Mouse (Mus musculus) thymus, adult 2 months (tissue): ENCODE data around the gene Cdyl.

Experiments
- CTCF ChIP-seq: fragments of 200-500 bp; IDR thresholded peaks from 2 replicates; pipeline ENCODE4 v1.5.1; 2012; ENCODE audit warnings: mild to moderate bottlenecking, control low read depth, low read length, moderate library complexity, borderline replicate concordance; ENCODE audit not compliant: control insufficient read depth, poor library complexity, insufficient read depth; ENCODE audit errors: extremely low read depth
- POLR2A ChIP-seq: fragments of 200-500 bp; IDR thresholded peaks from 2 replicates; pipeline ENCODE4 v1.6.1; 2012; ENCODE audit warnings: mild to moderate bottlenecking, low read length, control low read depth, moderate library complexity; ENCODE audit not compliant: control insufficient read depth, poor library complexity, insufficient read depth; ENCODE audit errors: extremely low read depth

DNA sequence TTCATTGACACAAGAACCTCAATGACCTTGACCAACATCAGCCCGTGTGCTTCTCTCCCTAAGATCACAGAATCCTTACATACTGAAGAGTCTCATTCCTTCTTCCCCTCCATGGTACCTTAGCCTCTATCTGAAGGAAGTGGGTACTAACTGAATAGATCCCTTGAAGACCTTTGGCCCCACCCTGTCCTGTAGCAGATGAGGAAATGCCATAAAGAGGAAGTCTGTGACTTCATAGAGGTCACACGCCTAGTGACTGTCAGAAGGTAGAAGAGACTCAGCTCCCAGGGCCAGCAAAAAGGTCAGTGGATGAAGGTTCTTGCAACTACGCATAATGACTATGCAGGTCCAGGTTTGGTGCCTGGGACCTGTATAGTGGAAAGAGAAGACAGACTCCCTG is 5.8 kb downstream of the Cdyl start:
- TF ChIP-seq CTCF, result no peak
- no peak for TF ChIP-seq POLR2A
